Mouse (Mus musculus) embryonic fibroblast, embryonic 13.5 days (primary cell): Measurements from ENCODE around the gene Gm17657.

ENCODE experiments used
- CTCF ChIP-seq: IDR thresholded peaks from 2 replicates; pipeline ENCODE4 v1.5.1; 2011; ENCODE audit warnings: mild to moderate bottlenecking, control low read depth, low read length, moderate library complexity, borderline replicate concordance; ENCODE audit not compliant: insufficient read depth
- POLR2A ChIP-seq: IDR thresholded peaks from 2 replicates; pipeline ENCODE4 v1.6.1; 2011; ENCODE audit warnings: low read depth, mild to moderate bottlenecking, control low read depth, low read length, moderate library complexity

- TF ChIP-seq POLR2A (no peak), CTCF (no peak)
Observed at GRCm38 (mm10) chr17:29544064-29544463, 5.4 kb downstream of the Gm17657 start.
